Mouse (Mus musculus) adrenal gland, adult 10 weeks (tissue): ENCODE data around the gene Zfp975. TPM values are rescaled to one million over a fixed set of nuclear protein-coding genes. Genes with fewer than 3 reads are reported as not detected.

ENCODE experiments used
- polyA plus RNA-seq: library from polyadenylated mRNA; stranded (reverse); fragments of 350-450 nt; fragmentation: Illumina TruSeq; extraction: RNeasy Lipid Tissue Mini Kit (QIAGEN cat#74804); gene quantifications from one replicate; pipeline ENCODE4 v1.2.3, GENCODE M21; 2014; ENCODE audit warnings: low read depth, low replicate concordance

Zfp975 gene
- polyA plus RNA-seq, result 23.0 TPM

DNA sequence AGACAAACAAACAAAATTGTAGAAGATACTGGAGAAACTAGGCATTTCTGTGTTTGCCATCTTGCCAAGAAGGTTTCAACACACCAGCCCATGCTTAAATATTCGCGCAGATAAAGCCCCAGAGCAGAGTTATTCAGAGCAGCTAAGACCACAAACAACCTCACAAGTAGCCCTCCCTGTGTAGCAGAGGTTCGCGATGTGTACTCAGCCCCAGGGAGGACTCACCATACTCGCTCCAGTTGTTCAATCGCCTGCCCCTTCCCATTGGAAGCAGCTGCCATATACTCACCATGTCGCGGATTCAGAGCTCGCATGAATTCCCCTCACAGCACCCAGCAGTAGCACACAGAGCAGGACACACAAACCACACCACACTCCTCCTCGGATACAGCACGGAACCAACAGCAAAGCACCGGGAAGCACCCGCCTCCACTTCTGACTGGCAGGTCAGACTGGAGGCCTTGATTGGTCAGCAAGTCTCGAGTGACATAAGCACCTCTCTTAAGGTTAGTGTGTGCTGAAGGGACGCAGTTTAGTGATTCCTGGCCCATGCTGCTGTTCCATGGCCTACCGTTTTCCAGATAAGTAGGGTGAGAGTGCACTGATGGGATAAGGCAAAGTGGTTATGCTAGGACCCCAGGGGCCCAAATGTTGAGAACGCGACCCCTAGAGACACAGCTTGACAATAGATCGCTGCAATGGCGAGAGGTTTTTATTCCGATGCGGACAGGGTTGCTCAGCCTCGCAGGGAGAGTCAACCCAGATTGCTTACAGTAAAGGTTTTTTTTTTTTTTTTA is at the start of gene Zfp975:
Gene Zfp975, minus strand, starts transcription at position 381 of the 797 bp plus-strand sequence.

DNA sequence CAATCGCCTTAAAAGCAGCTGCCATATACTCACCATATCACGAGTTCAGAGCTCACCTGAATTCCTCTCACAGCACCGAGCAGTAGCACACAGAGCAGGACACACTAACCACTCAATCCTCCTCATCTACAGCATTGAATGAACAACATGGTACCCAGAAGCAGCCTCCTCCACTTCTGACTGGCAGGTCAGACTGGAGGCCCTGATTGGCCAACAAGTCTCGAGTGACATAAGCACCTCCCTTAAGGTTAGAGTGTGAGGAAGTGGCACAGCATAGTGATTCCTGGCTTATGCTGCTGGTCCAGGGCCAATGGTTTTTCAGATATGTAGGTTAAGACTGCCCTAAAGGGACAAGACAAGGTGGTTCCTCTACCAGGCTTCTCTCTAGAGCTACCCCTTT is 34.4 kb upstream of the Zfp975 start, which contains the start of gene Gm17067:
Gene Gm17067, minus strand, starts transcription at position 101 of the 400 bp plus-strand sequence.

DNA sequence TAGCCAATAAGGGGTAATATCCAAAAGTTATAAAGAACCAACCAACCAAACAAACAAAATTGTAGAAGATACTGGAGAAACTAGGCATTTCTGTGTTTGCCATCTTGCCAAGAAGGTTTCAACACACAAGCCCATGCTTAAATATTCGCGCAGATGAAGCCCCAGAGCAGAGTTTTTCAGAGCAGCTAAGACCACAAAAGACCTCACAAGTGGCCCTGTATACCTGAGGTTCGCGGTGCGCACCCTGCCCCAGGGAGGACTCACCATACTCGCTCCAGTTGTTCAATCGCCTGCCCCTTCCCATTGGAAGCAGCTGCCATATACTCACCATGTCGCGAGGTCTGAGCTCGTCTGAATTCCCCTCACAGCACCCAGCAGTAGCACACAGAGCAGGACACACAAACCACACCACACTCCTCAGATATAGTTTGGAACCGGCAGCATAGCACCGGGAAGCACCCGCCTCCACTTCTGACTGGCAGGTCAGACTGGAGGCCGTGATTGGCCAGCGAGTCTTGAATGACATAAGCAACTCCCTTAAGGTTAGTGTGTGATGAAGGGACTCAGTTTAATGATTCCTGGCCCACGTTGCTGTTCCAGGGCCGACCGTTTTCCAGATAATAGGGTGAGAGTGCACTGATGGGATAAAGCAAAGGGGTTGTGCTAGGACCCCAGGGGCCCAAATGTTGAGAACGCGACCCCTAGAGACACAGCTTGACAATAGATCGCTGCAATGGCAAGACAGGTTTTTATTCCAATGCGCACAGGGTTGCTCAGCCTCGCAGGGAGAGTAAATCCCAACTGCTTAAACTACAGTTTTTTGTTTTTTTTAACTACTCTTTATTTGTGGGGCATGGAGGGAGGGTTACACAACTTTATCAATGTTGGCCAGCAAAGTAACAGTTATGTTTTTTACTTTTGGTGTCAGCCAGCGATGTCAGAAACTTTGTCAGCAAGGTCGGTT is 50.1 kb downstream of the Zfp975 start, which contains the start of gene Zfp976:
Gene Zfp976, minus strand, starts transcription at position 437 of the 964 bp plus-strand sequence.

Other genes with a start within 250 kb of the Zfp975 start
- gene 4933421I07Rik, start 244.6 kb downstream of the Zfp975 start, polyA plus RNA-seq, result not detected
- gene Zfp141, start 187.0 kb downstream of the Zfp975 start, polyA plus RNA-seq, result 31.4 TPM
- not detected for gene Gm21028, start 114.2 kb downstream of the Zfp975 start, polyA plus RNA-seq
- gene Zfp977, start 100.2 kb downstream of the Zfp975 start, polyA plus RNA-seq, result 4.1 TPM
- 17.9 TPM for gene Zfp976, start 50.2 kb downstream of the Zfp975 start, polyA plus RNA-seq
- not detected for gene Gm17067, start 34.3 kb upstream of the Zfp975 start, polyA plus RNA-seq
- not detected for gene Vmn2r62, start 100.8 kb upstream of the Zfp975 start, polyA plus RNA-seq
- gene Gm2381, start 174.5 kb upstream of the Zfp975 start, polyA plus RNA-seq, result not detected
- gene Vmn2r63, start 241.1 kb upstream of the Zfp975 start, polyA plus RNA-seq, result not detected